Mouse (Mus musculus): ENCODE results near the gene Rrp1. TPM values are rescaled to one million over a fixed set of nuclear protein-coding genes. Genes with fewer than 3 reads are reported as not detected.

The Rrp1 gene
- total RNA-seq, 2 experiments from 2014 or later, result 186 to 194 TPM

Small RNA genes lying within 50 kb of the gene (microRNA-seq; reads per million reads assigned to microRNA genes)
- gene Mir6410 (not detected), gene Mir6907 (1.4 reads per million), gene Mir6908 (not detected)

Other genes with a start within 250 kb of the Rrp1 start
- gene D10Jhu81e, start 243.3 kb downstream of the Rrp1 start, total RNA-seq (2021), result 100 to 1,000 TPM; 253 to 281 TPM
- 10 to 100 TPM; 13.2 to 14.9 TPM for gene Pwp2, start 227.9 kb downstream of the Rrp1 start, total RNA-seq (2021)
- gene Trappc10, start 168.4 kb downstream of the Rrp1 start, total RNA-seq (2021), result 10 to 100 TPM; 44.3 to 53.2 TPM
- gene Agpat3, start 60.6 kb downstream of the Rrp1 start, total RNA-seq (2021), result 100 to 1,000 TPM; 327 to 351 TPM
- gene Cstb, start 12.6 kb upstream of the Rrp1 start, total RNA-seq (2021), result 100 to 1,000 TPM; 130 to 150 TPM
- gene Pdxk, start 51.9 kb upstream of the Rrp1 start, total RNA-seq (2021), result 10 to 100 TPM; 26.7 to 27.5 TPM
- not detected for gene Olfr1358, start 104.4 kb upstream of the Rrp1 start, total RNA-seq (2021)
- gene Ilvbl, start 161.3 kb upstream of the Rrp1 start, total RNA-seq (2021), result 10 to 100 TPM; 54.0 to 55.1 TPM
- gene Syde1, start 178.9 kb upstream of the Rrp1 start, total RNA-seq (2021), result 10 to 100 TPM; 27.3 to 29.2 TPM
- not detected for gene Olfr1357, start 205.0 kb upstream of the Rrp1 start, total RNA-seq (2021)